Mouse (Mus musculus) cerebellum, adult (tissue): ENCODE measurements around the gene Lsm4.

Experiments
- ATAC-seq: cut with Nextera tagmentation; 2 replicates; pipeline ENCODE4 v1.9.2; 2017; ENCODE audit warnings: mild to moderate bottlenecking, moderate library complexity, mixed read lengths; ENCODE audit not compliant: insufficient number of reproducible peaks, low FRiP score, low TSS enrichment

Lsm4 gene

DNA sequence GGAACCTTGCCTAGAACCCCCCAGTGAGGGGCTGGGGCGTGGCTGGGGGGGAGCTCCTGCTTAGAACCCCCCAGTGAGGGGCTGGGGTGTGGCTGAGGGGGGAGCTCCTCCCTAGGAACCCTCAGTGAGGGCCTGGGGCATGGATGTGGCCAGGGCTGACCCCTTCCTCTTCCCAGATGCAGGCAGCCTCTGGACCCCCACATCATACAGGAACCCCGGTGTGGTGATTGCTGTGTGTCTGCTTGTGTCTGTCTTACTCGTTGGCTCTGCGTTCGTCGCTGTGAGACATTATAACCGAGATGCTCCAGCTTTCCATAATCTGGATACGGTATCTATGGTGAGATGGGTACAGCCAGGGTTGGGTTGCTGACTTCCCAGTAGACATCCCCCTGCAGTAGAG lies 48.6 kb downstream of the Lsm4 start:
- no peak for ATAC-seq

- ATAC-seq = no peak
Observed at GRCm38 (mm10) chr8:70723486-70724210, 50.6 kb downstream of the Lsm4 start, which contains the start of gene Pde4c. Pde4c (plus strand) TSS chr8:70723720.

- ATAC-seq = no peak
Observed at GRCm38 (mm10) chr8:70724216-70724615, 51.2 kb downstream of the Lsm4 start.

- ATAC-seq = no peak
Observed at GRCm38 (mm10) chr8:70725792-70726447, 52.9 kb downstream of the Lsm4 start.

- no peak for ATAC-seq
Observed at GRCm38 (mm10) chr8:70726721-70727120, 53.7 kb downstream of the Lsm4 start.
